Mouse (Mus musculus): ENCODE measurements around the gene Atp6v1g2. TPM values are rescaled to one million over a fixed set of nuclear protein-coding genes. Genes with fewer than 3 reads are reported as not detected.
A peak's percentile ranks its signal among the peaks of the same experiment; 100 is the strongest.

The Atp6v1g2 gene
- 1 to 10 TPM; 1.9 to 2.3 TPM for total RNA-seq (2021)
- long read RNA-seq, experiment 1, partial matches to known transcripts: 1 of 4 reads
- long read RNA-seq, experiment 1, other reads (novel, unspliced or antisense): 2 of 4 reads
- long read RNA-seq, experiment 2, partial matches to known transcripts: 0 of 4 reads
- long read RNA-seq, experiment 2, other reads (novel, unspliced or antisense): 0 of 4 reads

- no peak for DNase-seq
Observed at GRCm38 (mm10) chr17:35233114-35233980, at the start of gene Atp6v1g2. TSS of gene Atp6v1g2 (plus strand) at chr17:35233660.

GRCm38 (mm10) chr17:35185639-35186611, 47.5 kb upstream of the Atp6v1g2 start:
- no peak for DNase-seq

- DNase-seq: no peak
Observed at GRCm38 (mm10) chr17:35186681-35187080, 46.8 kb upstream of the Atp6v1g2 start.

GRCm38 (mm10) chr17:35187345-35187744, 46.1 kb upstream of the Atp6v1g2 start:
- DNase-seq: no peak

- DNase-seq: no peak
Observed at GRCm38 (mm10) chr17:35187959-35188610, 45.4 kb upstream of the Atp6v1g2 start, which contains the start of gene Lst1. TSS of gene Lst1 (minus strand) at chr17:35188439.

GRCm38 (mm10) chr17:35189186-35189585, 44.3 kb upstream of the Atp6v1g2 start:
- DNase-seq: no peak

- no peak for DNase-seq
Observed at GRCm38 (mm10) chr17:35190096-35190495, 43.4 kb upstream of the Atp6v1g2 start.

GRCm38 (mm10) chr17:35191723-35192122, 41.7 kb upstream of the Atp6v1g2 start:
- no peak for DNase-seq

- DNase-seq: no peak
Observed at GRCm38 (mm10) chr17:35192924-35193323, 40.5 kb upstream of the Atp6v1g2 start.

GRCm38 (mm10) chr17:35193881-35194843, 39.3 kb upstream of the Atp6v1g2 start, which contains the start of gene Ltb:
TSS of gene Ltb (plus strand) at chr17:35194439.
- DNase-seq: no peak

GRCm38 (mm10) chr17:35194844-35195630, 38.4 kb upstream of the Atp6v1g2 start:
- DNase-seq: no peak

GRCm38 (mm10) chr17:35195631-35196320, 37.7 kb upstream of the Atp6v1g2 start:
- DNase-seq: peak; percentile 73

GRCm38 (mm10) chr17:35196321-35196641, 37.2 kb upstream of the Atp6v1g2 start:
- no peak for DNase-seq

GRCm38 (mm10) chr17:35197126-35197525, 36.3 kb upstream of the Atp6v1g2 start:
- DNase-seq: no peak

GRCm38 (mm10) chr17:35198029-35198428, 35.4 kb upstream of the Atp6v1g2 start:
- DNase-seq: no peak

GRCm38 (mm10) chr17:35198946-35199345, 34.5 kb upstream of the Atp6v1g2 start:
- no peak for DNase-seq

- peak; percentile 38 for DNase-seq
Observed at GRCm38 (mm10) chr17:35200398-35200797, 33.1 kb upstream of the Atp6v1g2 start.

GRCm38 (mm10) chr17:35201128-35201527, 32.3 kb upstream of the Atp6v1g2 start:
- DNase-seq: no peak

- peak; percentile 61 for DNase-seq
Observed at GRCm38 (mm10) chr17:35201787-35202186, 31.7 kb upstream of the Atp6v1g2 start, which contains the start of gene Tnf. TSS of gene Tnf (minus strand) at chr17:35202007.
